Mouse (Mus musculus) hindbrain, embryonic 11.5 days (tissue): Measurements from ENCODE around the gene Lef1. TPM values are rescaled to one million over a fixed set of nuclear protein-coding genes. Genes with fewer than 3 reads are reported as not detected.

ENCODE experiments used
- ATAC-seq: fragments of 200-750 bp; cut with Nextera tagmentation; 2 replicates; pipeline ENCODE4 v1.8.0; 2017; ENCODE audit warnings: mild to moderate bottlenecking, moderate TSS enrichment, moderate library complexity; ENCODE audit not compliant: low FRiP score
- DNase-seq: peaks from one replicate; pipeline ENCODE4 v3.0.0-alpha.2; 2015; ENCODE audit warnings: low spot score
- H3K27ac ChIP-seq: fragments of 300-500 bp; sonication (generic); 2 replicates; pipeline ENCODE4 v1.5.1; 2014; ENCODE audit warnings: mild to moderate bottlenecking, low read depth, low read length
- H3K27me3 ChIP-seq: fragments of 300-500 bp; sonication (generic); 2 replicates; pipeline ENCODE4 v1.6.1; 2014; ENCODE audit warnings: mild to moderate bottlenecking, low read length, moderate library complexity, mixed read lengths; ENCODE audit not compliant: control insufficient read depth, insufficient read depth
- H3K36me3 ChIP-seq: fragments of 300-500 bp; sonication (generic); 2 replicates; pipeline ENCODE4 v1.6.1; 2014; ENCODE audit warnings: mild to moderate bottlenecking, low read length, moderate library complexity, mixed read lengths; ENCODE audit not compliant: control insufficient read depth, insufficient read depth
- H3K4me1 ChIP-seq: fragments of 300-500 bp; sonication (generic); replicated peaks from 2 replicates; pipeline ENCODE4 v1.6.1; 2014; ENCODE audit warnings: low read length, mixed read lengths; ENCODE audit not compliant: control insufficient read depth, insufficient read depth
- H3K4me2 ChIP-seq: fragments of 300-500 bp; sonication (generic); replicated peaks from 2 replicates; pipeline ENCODE4 v1.6.1; 2014; ENCODE audit warnings: mild to moderate bottlenecking, low read depth, low read length
- H3K4me3 ChIP-seq: fragments of 300-500 bp; sonication (generic); 2 replicates; pipeline ENCODE4 v1.5.1; 2014; ENCODE audit warnings: low read depth, low read length
- H3K9ac ChIP-seq: fragments of 300-500 bp; sonication (generic); 2 replicates; pipeline ENCODE4 v1.6.1; 2014; ENCODE audit warnings: low read depth, low read length
- H3K9me3 ChIP-seq: fragments of 300-500 bp; sonication (generic); 2 replicates; pipeline ENCODE4 v1.6.1; 2016; ENCODE audit warnings: low read length; ENCODE audit not compliant: control insufficient read depth
- WGBS: fragments of 180-500 bp; shearing (Covaris S2); extraction: QIAGEN DNeasy Blood & Tissue Kit; methylation state at CpG from one replicate; pipeline ENCODE4 v1.1.7; 2014; 5-methylcytosine and 5-hydroxymethylcytosine counted together
- polyA plus RNA-seq: library from polyadenylated mRNA; unstranded; fragments of >200 nt; fragmentation: Nextera tagmentation; extraction: Ambion mirVana; gene quantifications from 2 replicates; pipeline ENCODE4 v1.2.1, GENCODE M21; 2014

The Lef1 gene
- polyA plus RNA-seq, 1 experiment from 2014 or later, result 24.6 TPM

GRCm38 (mm10) chr3:131156377-131156776 lies 46.1 kb downstream of the Lef1 start:
- 31% methylated on average over 11 of the region's 11 CpGs for WGBS

DNA sequence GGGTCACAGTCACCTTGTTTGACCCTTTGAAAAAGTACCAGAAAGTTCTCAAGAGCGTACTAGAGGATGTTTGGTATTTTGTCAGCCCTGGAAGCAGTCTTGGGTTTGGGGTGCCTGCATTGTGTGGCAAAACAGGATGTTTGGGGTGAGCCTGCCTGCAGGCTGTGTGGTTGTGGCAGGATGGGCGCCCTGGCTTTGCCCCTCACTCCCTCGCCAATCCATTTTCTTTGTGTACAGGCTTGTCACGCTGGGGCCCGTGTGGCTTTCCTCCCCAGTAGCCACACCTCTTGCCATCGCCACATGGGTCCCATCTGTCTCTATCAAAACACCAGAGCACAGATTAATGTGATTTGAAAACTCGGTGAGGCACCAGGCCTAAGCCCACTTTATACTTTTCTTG lies 47.2 kb downstream of the Lef1 start:
- Histone ChIP-seq H3K4me3 (no peak overlapping the region), H3K36me3 (no peaks in the 10 kb centered on the region), H3K9me3 (no peaks in the 10 kb centered on the region), H3K27me3 (no peaks in the 10 kb centered on the region), H3K9ac (no peak overlapping the region), H3K4me1 (no peaks in the 10 kb centered on the region), H3K27ac (no peak overlapping the region), H3K4me2 (no peak overlapping the region)
- 36% methylated on average over 7 of the region's 7 CpGs for WGBS
- ATAC-seq (0 out of 2 replicates have a peak, but pooled peaks have one; percentile 35), DNase-seq (no peak)

More at GRCm38 (mm10) chr3:131156377-131156776, 46.1 kb downstream of the Lef1 start:
- Histone ChIP-seq H3K9me3 (no peaks in the 10 kb centered on the region), H3K4me3 (no peak overlapping the region), H3K27me3 (no peaks in the 10 kb centered on the region), H3K9ac (no peak overlapping the region), H3K36me3 (no peaks in the 10 kb centered on the region), H3K4me2 (no peak overlapping the region), H3K27ac (no peak overlapping the region), H3K4me1 (no peaks in the 10 kb centered on the region)
- DNase-seq, result no peak
- ATAC-seq, result no peak

GRCm38 (mm10) chr3:131159204-131159760 lies 49.0 kb downstream of the Lef1 start:
- Histone ChIP-seq H3K4me3 (no peak overlapping the region), H3K27me3 (no peaks in the 10 kb centered on the region), H3K27ac (no peak overlapping the region), H3K9ac (no peak overlapping the region), H3K4me2 (no peak overlapping the region), H3K4me1 (no peaks in the 10 kb centered on the region), H3K9me3 (no peaks in the 10 kb centered on the region), H3K36me3 (no peaks in the 10 kb centered on the region)
- ATAC-seq (no peak), DNase-seq (no peak)
- 57% methylated on average over 12 of the region's 12 CpGs for WGBS

DNA sequence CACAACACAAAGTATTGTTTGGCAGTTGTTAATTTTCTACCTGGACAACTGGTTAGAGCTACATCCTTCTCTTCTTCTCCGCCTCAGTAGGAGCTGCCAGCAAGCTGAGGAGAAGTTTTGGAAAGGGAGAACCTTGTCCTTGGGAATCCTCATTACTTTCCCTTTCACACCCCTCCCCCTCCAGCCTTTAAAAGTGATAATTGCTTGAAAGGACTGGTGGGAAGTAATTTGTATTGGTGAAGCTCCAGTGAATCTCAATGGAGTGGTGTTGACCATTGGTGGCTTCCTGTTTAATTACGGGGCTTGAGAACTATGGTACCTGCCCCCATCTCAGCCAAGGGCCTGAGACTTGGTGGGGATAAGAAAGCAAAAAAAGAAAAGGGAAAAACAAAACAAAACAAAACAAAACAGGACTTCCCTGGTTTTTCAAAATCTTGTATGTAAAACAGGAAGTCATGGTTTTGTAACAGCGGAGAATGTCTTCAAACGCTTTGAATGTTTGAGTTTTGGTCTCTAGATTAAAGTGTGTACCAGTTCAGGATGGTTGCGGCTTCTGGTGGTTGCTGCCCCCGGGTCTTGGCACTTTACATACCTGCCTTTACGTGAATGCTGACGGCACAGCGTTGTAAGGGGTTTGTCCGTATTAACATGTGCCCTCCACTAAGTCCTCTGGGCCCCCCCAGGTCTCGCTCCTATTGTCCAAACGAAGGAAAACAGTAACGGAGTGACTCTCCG lies 49.8 kb downstream of the Lef1 start:
- 73% methylated on average over 14 of the region's 14 CpGs for WGBS
- Histone ChIP-seq H3K9me3 (no peaks in the 10 kb centered on the region), H3K4me3 (no peak overlapping the region), H3K4me2 (no peak overlapping the region), H3K27me3 (no peaks in the 10 kb centered on the region), H3K4me1 (no peaks in the 10 kb centered on the region), H3K9ac (no peak overlapping the region), H3K36me3 (no peaks in the 10 kb centered on the region), H3K27ac (no peak overlapping the region)
- DNase-seq (no peak), ATAC-seq (no peak)

DNA sequence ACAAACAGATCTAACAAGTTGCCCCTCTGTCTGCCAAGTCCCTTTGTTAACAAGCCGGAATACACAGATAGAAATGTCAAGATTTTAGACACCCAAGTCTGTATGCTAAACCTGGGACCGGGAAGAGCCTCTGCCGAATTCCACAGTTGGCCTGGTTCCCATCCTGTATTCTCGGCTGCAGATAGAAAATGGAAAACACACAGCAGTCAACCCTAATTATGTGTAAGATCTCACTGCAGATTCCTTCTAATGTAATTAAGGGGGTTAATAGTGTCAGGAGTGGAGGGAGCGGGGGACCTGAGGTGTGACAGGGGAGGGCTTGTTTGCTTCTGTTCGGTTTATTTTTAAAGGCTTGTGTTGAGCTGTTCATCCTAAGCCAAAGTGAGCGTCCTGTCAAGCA lies 50.6 kb downstream of the Lef1 start:
- 83% methylated on average over 7 of the region's 7 CpGs for WGBS
- no peaks in the 10 kb centered on the region for H3K4me1 ChIP-seq
- DNase-seq, result no peak
- ATAC-seq, result no peak
- no peak overlapping the region for H3K4me2 ChIP-seq
- no peak overlapping the region for H3K9ac ChIP-seq
- H3K36me3 ChIP-seq, result no peaks in the 10 kb centered on the region
- no peaks in the 10 kb centered on the region for H3K27me3 ChIP-seq
- H3K4me3 ChIP-seq, result no peak overlapping the region
- H3K27ac ChIP-seq, result no peak overlapping the region
- H3K9me3 ChIP-seq, result no peaks in the 10 kb centered on the region

- no peak overlapping the region for H3K27ac ChIP-seq
- ATAC-seq, result no peak
Measured at GRCm38 (mm10) chr3:131167731-131168130, 57.5 kb downstream of the Lef1 start.

GRCm38 (mm10) chr3:131169161-131169560 lies 58.9 kb downstream of the Lef1 start:
- Histone ChIP-seq H3K4me1 (no peaks in the 10 kb centered on the region), H3K9me3 (no peaks in the 10 kb centered on the region), H3K4me3 (no peak overlapping the region), H3K4me2 (no peak overlapping the region), H3K27ac (no peak overlapping the region), H3K9ac (no peak overlapping the region), H3K36me3 (no peaks in the 10 kb centered on the region), H3K27me3 (no peaks in the 10 kb centered on the region)
- 95% methylated on average over 6 of the region's 6 CpGs for WGBS
- DNase-seq (no peak), ATAC-seq (no peak)

More at GRCm38 (mm10) chr3:131167731-131168130, 57.5 kb downstream of the Lef1 start:
- no peak overlapping the region for H3K4me2 ChIP-seq
- no peaks in the 10 kb centered on the region for H3K27me3 ChIP-seq
- no peaks in the 10 kb centered on the region for H3K9me3 ChIP-seq
- no peak overlapping the region for H3K4me3 ChIP-seq
- H3K9ac ChIP-seq, result no peak overlapping the region
- no peak for DNase-seq
- H3K36me3 ChIP-seq, result no peaks in the 10 kb centered on the region
- WGBS, result 97% methylated on average over 4 of the region's 4 CpGs
- H3K4me1 ChIP-seq, result no peaks in the 10 kb centered on the region

DNA sequence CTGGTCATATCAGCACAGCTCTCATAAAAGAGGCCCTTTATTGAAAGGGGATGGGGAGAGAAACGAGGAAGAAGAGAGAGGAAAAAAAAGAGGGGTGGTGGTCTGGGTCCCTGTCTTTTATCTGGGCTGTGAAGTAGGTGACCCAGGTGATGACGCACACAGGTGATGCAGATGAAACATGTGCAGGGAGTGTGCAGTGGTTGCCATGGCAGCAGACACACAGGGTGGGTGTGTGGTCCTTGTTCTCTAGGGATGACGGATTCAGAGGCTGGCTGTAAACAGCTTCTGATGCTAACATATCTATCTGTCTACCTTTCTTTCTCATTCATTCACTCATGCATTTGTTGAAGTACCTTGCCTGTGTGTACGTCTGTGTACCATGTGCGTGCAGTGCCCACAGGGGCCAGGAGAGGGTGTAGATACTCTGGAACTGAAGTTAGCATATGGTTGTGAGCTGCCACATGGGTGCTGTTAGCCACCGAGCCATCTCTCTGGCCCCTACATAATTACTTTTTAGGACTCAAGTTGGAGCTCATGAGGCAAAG lies 59.9 kb downstream of the Lef1 start:
- DNase-seq (no peak), ATAC-seq (no peak)
- no peak overlapping the region for H3K9ac ChIP-seq
- H3K4me1 ChIP-seq, result no peaks in the 10 kb centered on the region
- H3K4me3 ChIP-seq, result no peak overlapping the region
- H3K4me2 ChIP-seq, result no peak overlapping the region
- 91% methylated on average over 6 of the region's 6 CpGs for WGBS
- no peaks in the 10 kb centered on the region for H3K9me3 ChIP-seq
- H3K27ac ChIP-seq, result no peak overlapping the region
- no peaks in the 10 kb centered on the region for H3K36me3 ChIP-seq
- H3K27me3 ChIP-seq, result no peaks in the 10 kb centered on the region
